Mouse (Mus musculus) adrenal gland (tissue): ENCODE results near the gene Lmbr1.

Experiments
- microRNA-seq, 2 experiments: library from miRNA; unstranded; fragments of <30 nt; microRNA quantifications; one replicate each; pipeline ENCODE4; 2019

The Lmbr1 gene

Small RNA genes lying within 50 kb of the gene (microRNA-seq; reads per million reads assigned to microRNA genes)
- 0 reads per million in 2 experiments for gene Gm23801
